Mouse (Mus musculus) limb, embryonic 14.5 days (tissue): ENCODE results near the gene Pola2. TPM values are rescaled to one million over a fixed set of nuclear protein-coding genes. Genes with fewer than 3 reads are reported as not detected.
A peak's percentile ranks its signal among the peaks of the same experiment; 100 is the strongest.

ENCODE experiments used
- ATAC-seq: fragments of 200-750 bp; cut with Nextera tagmentation; 2 replicates; pipeline ENCODE4 v1.8.0; 2017; ENCODE audit warnings: low read depth, moderate number of reproducible peaks, moderate TSS enrichment; ENCODE audit not compliant: low FRiP score
- DNase-seq: peaks from one replicate; pipeline ENCODE4 v3.0.0-alpha.2; 2015; ENCODE audit warnings: low spot score
- H3K27ac ChIP-seq: fragments of 300-500 bp; sonication (generic); replicated peaks from 2 replicates; pipeline ENCODE4 v1.5.1; 2014; ENCODE audit warnings: low read depth, mild to moderate bottlenecking, low read length, moderate library complexity, mixed read lengths
- H3K27me3 ChIP-seq: fragments of 300-500 bp; sonication (generic); 2 replicates; pipeline ENCODE4 v1.6.1; 2014; ENCODE audit warnings: low read length, mixed read lengths; ENCODE audit not compliant: control insufficient read depth, insufficient read depth
- H3K36me3 ChIP-seq: fragments of 300-500 bp; sonication (generic); 2 replicates; pipeline ENCODE4 v1.6.1; 2014; ENCODE audit warnings: mild to moderate bottlenecking, low read length, moderate library complexity, mixed read lengths; ENCODE audit not compliant: control insufficient read depth, insufficient read depth
- H3K4me1 ChIP-seq: fragments of 300-500 bp; sonication (generic); 2 replicates; pipeline ENCODE4 v1.6.1; 2014; ENCODE audit warnings: antibody characterized with exemption, low read length, mixed read lengths; ENCODE audit not compliant: control insufficient read depth, insufficient read depth
- H3K4me2 ChIP-seq: fragments of 300-500 bp; sonication (generic); replicated peaks from 2 replicates; pipeline ENCODE4 v1.6.1; 2014; ENCODE audit warnings: low read depth, mild to moderate bottlenecking, low read length, moderate library complexity; ENCODE audit not compliant: severe bottlenecking
- H3K4me3 ChIP-seq: fragments of 300-500 bp; sonication (generic); replicated peaks from 2 replicates; pipeline ENCODE4 v1.5.1; 2014; ENCODE audit warnings: low read length
- H3K9ac ChIP-seq: fragments of 300-500 bp; sonication (generic); 2 replicates; pipeline ENCODE4 v1.6.1; 2014; ENCODE audit warnings: mild to moderate bottlenecking, low read depth, low read length, moderate library complexity; ENCODE audit not compliant: severe bottlenecking
- H3K9me3 ChIP-seq: fragments of 300-500 bp; sonication (generic); 2 replicates; pipeline ENCODE4 v1.6.1; 2016; ENCODE audit warnings: low read length; ENCODE audit not compliant: control insufficient read depth
- POLR2A ChIP-seq: fragments of 200-500 bp; IDR thresholded peaks from 2 replicates; pipeline ENCODE4 v1.8.0; 2012; ENCODE audit warnings: inconsistent platforms, mild to moderate bottlenecking, moderate library complexity, borderline replicate concordance; ENCODE audit not compliant: insufficient read depth, insufficient read length; ENCODE audit errors: extremely low read depth
- WGBS: fragments of 180-500 bp; shearing (Covaris S2); extraction: QIAGEN DNeasy Blood & Tissue Kit; methylation state at CpG from one replicate; pipeline ENCODE4 v1.1.7; 2014; 5-methylcytosine and 5-hydroxymethylcytosine counted together
- polyA plus RNA-seq, 2 experiments: library from polyadenylated mRNA; depleted of rRNA in 1 of 2; stranded (reverse) in 1 of 2; unstranded in 1 of 2; fragments of >200 nt; fragmentation: Nextera tagmentation in 1 of 2; extraction: Ambion mirVana in 1 of 2; gene quantifications; 2 replicates each; pipeline versions ENCODE4 v1.2.1 to v1.2.3; 2012 to 2014

Pola2 gene
- polyA plus RNA-seq, 2 experiments = 66.3 to 87.9 TPM

DNA sequence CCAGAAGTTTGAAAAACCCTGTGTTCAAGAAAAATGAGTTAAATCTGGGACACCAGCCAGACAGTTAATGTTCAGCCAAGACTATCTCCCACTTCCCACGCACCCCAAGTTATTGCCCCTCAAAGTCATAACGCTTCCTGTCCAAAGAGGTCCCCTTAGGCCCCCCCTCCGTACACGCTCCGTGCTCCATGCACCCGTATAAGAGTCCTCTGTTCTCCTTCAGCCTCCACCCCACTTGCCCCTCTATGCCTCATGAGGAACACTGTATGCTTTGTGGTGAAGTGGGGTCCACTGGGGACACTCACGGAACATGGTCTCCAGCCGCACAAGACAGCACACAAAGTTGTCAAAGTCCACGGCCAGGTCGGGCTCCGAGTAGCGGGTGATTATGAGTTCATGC, 26.0 kb upstream of the Pola2 start:
- no peak overlapping the region for H3K4me2 ChIP-seq
- peaks cover 6% of the 10 kb centered on the region for H3K4me1 ChIP-seq
- no peaks in the 10 kb centered on the region; the same call in 1 of the 2 replicates for H3K36me3 ChIP-seq
- no peak for ATAC-seq
- no peak for TF ChIP-seq POLR2A
- no peak overlapping the region for H3K9ac ChIP-seq
- 83% methylated on average over 12 of the region's 12 CpGs for WGBS
- no peaks in the 10 kb centered on the region for H3K9me3 ChIP-seq
- no peak for DNase-seq
- no peak overlapping the region for H3K4me3 ChIP-seq
- no peak overlapping the region for H3K27ac ChIP-seq
- H3K27me3 ChIP-seq = no peaks in the 10 kb centered on the region

GRCm38 (mm10) chr19:5989585-5989984, 25.6 kb upstream of the Pola2 start:
- WGBS = 67% methylated on average over 6 of the region's 6 CpGs
- H3K9ac ChIP-seq = no peak overlapping the region
- DNase-seq (no peak), ATAC-seq (no peak)
- H3K9me3 ChIP-seq = no peaks in the 10 kb centered on the region
- TF ChIP-seq POLR2A = no peak
- no peaks in the 10 kb centered on the region for H3K27me3 ChIP-seq
- H3K4me2 ChIP-seq = no peak overlapping the region
- no peaks in the 10 kb centered on the region; the same call in 1 of the 2 replicates for H3K36me3 ChIP-seq
- no peak overlapping the region for H3K4me3 ChIP-seq
- peaks cover 6% of the 10 kb centered on the region for H3K4me1 ChIP-seq
- no peak overlapping the region; the same call in 1 of the 2 replicates for H3K27ac ChIP-seq

DNA sequence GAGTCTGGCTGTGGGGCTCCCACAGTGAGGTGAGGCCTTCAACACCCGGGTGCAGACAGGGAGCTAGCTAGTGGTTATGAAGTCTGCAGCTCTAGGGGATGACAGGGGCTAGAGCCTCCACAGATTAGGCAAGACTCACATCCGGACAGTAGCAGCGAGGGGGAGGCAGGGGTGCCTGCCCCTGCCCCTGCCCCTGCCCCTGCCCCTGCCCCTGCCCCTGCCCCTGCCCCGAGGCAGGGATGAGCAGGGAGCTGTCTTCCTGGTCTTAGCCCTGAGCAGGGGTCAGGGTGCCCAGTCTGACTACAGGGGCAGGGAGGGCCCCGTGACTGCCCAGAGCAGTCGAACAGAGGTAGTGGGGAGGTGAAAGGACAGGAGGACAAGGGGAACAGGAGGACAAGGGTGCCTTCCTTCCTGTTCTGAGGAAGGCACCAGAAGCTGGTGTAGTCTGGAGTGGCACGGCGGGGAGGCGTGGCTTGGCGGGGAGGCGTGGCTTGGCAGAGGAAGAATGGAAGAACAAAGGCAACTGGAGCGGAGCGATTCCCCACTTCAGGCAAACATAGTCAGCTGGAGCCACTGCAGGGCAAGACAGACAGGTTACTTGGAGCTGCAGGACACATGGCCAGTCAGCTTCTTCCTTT, 24.9 kb upstream of the Pola2 start:
- Histone ChIP-seq H3K4me3 (no peak overlapping the region), H3K4me1 (peaks cover 6% of the 10 kb centered on the region), H3K27me3 (no peaks in the 10 kb centered on the region), H3K4me2 (peak overlapping the region; percentile 31), H3K9me3 (no peaks in the 10 kb centered on the region), H3K36me3 (no peaks in the 10 kb centered on the region; the same call in 1 of the 2 replicates), H3K27ac (peak overlapping the region; percentile 52; the same call in 1 of the 2 replicates), H3K9ac (peak overlapping the region; percentile 28; the same call in 1 of the 2 replicates)
- 0 out of 2 replicates have a peak, but pooled peaks have one; percentile 18 for TF ChIP-seq POLR2A
- 9% methylated on average over 10 of the region's 13 CpGs for WGBS
- no peak for ATAC-seq
- DNase-seq = peak; percentile 26

DNA sequence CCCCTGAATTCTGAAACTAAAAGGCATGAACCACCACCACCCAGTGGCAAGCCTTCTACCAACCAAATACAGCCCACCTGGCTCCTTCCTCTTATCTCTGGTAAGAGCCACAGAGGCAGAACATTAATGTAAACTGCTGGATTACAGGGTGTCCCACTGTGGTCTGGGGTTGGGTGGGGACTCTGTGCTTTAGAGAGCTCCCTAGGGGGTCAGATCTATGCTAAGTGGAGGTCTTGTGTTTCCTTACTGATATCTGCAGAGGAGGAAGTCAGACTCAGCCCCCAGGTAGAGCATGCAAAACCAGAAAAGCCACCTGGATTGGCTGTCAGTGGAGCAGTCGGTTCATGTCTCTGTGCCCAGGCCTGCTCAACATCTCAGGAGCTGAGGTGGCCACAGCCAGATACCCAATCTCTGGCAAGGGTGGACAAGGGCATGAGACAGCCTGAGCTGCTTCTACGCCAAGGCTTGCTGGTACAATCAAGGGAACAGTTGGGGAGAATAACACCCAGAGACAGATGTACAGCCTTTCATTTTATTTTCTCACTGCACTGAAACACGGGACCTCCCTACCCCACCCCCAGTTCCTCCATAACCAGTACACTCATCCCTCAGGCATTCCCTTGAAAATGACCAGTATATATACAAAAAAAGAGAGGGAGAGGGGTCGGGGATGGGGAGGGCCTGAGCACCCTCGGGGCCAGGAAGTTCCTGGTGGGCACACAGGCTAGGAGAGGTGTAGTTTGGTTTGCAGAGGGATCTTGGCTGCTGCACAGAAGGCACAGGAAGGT, 24.2 kb upstream of the Pola2 start:
- no peak for ATAC-seq
- Histone ChIP-seq H3K4me3 (no peak overlapping the region), H3K9ac (peak overlapping the region; percentile 28; the same call in 1 of the 2 replicates), H3K4me2 (no peak overlapping the region), H3K27ac (0 out of 2 replicates have a peak overlapping the region, but pooled peaks have one; percentile 13), H3K4me1 (peaks cover 6% of the 10 kb centered on the region), H3K9me3 (no peaks in the 10 kb centered on the region), H3K27me3 (no peaks in the 10 kb centered on the region), H3K36me3 (no peaks in the 10 kb centered on the region)
- no peak for DNase-seq
- 53% methylated on average over 5 of the region's 5 CpGs for WGBS
- no peak for TF ChIP-seq POLR2A

DNA sequence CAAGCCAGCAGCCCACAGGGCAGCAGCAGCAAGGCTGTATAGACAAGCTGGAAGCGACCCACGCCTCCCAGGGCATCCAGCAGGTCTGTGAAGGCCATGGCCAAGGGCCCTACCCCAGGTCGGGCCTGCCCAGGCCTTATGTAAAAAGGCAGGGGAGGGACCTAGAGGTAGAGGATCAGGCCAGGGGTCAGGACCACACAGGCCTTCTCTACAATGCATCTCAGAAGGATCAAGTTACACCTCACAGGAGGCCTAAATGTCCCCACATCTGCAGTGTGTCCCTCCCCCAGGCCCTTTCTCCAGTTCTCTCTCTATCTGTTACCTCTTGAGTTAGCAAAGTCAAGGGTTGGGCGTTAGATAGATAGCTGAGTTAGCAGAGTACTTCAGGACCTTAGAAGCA, 22.0 kb upstream of the Pola2 start, which contains the start of gene Slc22a20:
Gene Slc22a20, minus strand, starts transcription at position 101 of the 400 bp plus-strand sequence.
- Histone ChIP-seq H3K4me1 (peaks cover 6% of the 10 kb centered on the region), H3K36me3 (no peaks in the 10 kb centered on the region), H3K4me2 (no peak within 1 kb of the TSS), H3K27ac (no peak within 1 kb of the TSS), H3K27me3 (no peaks in the 10 kb centered on the region), H3K9ac (no peak within 1 kb of the TSS), H3K4me3 (no peak within 1 kb of the TSS), H3K9me3 (no peaks in the 10 kb centered on the region)
- ATAC-seq = no peak
- TF ChIP-seq POLR2A = no peak
- 43% methylated on average over 4 of the region's 4 CpGs for WGBS
- no peak for DNase-seq
